Mouse (Mus musculus): Measurements from ENCODE around the gene Foxn3. TPM values are rescaled to one million over a fixed set of nuclear protein-coding genes. Genes with fewer than 3 reads are reported as not detected.

Gene Foxn3
- polyA plus RNA-seq, 1 experiment from 2014 or later, result 65.2 TPM

GRCm38 (mm10) chr12:99378284-99378683 lies 185.1 kb downstream of the Foxn3 start:
- no peaks in the 10 kb centered on the region for H3K9me3 ChIP-seq
- DNase-seq (ENCODE audit: low spot score), result no peak
- H3K27me3 ChIP-seq (ENCODE audit: insufficient read depth, poor library complexity, severe bottlenecking), result no peaks in the 10 kb centered on the region
- H3K4me3 ChIP-seq, result no peak overlapping the region
- H3K4me1 ChIP-seq, result peaks cover 54% of the 10 kb centered on the region
- WGBS, result 36% methylated on average over 8 of the region's 8 CpGs
- H3K27ac ChIP-seq, result peak overlapping the region; percentile 59; the same call in 1 of the 2 replicates
- H3K36me3 ChIP-seq, result peaks cover 37% of the 10 kb centered on the region

- 59% methylated on average over 3 of the region's 3 CpGs for WGBS
- DNase-seq (ENCODE audit: low spot score), result no peak
- Histone ChIP-seq H3K27ac (peak overlapping the region; percentile 59), H3K36me3 (peaks cover 33% of the 10 kb centered on the region), H3K9me3 (no peaks in the 10 kb centered on the region), H3K27me3 (ENCODE audit: insufficient read depth, poor library complexity, severe bottlenecking) (no peaks in the 10 kb centered on the region), H3K4me3 (no peak overlapping the region), H3K4me1 (peaks cover 54% of the 10 kb centered on the region)
Observed at GRCm38 (mm10) chr12:99377705-99378104, 185.7 kb downstream of the Foxn3 start.

GRCm38 (mm10) chr12:99377069-99377468 lies 186.3 kb downstream of the Foxn3 start:
- H3K27me3 ChIP-seq (ENCODE audit: insufficient read depth, poor library complexity, severe bottlenecking), result no peaks in the 10 kb centered on the region
- no peak overlapping the region for H3K4me3 ChIP-seq
- peaks cover 26% of the 10 kb centered on the region for H3K36me3 ChIP-seq
- WGBS, result 62% methylated on average over 10 of the region's 10 CpGs
- no peaks in the 10 kb centered on the region for H3K9me3 ChIP-seq
- H3K4me1 ChIP-seq, result peaks cover 58% of the 10 kb centered on the region
- peak overlapping the region; percentile 59; the same call in 1 of the 2 replicates for H3K27ac ChIP-seq
- DNase-seq (ENCODE audit: low spot score), result no peak

GRCm38 (mm10) chr12:99375878-99376454 lies 187.4 kb downstream of the Foxn3 start:
- Histone ChIP-seq H3K9me3 (no peaks in the 10 kb centered on the region), H3K4me1 (peaks cover 59% of the 10 kb centered on the region), H3K27ac (no peak overlapping the region), H3K4me3 (no peak overlapping the region), H3K36me3 (peaks cover 21% of the 10 kb centered on the region), H3K27me3 (ENCODE audit: insufficient read depth, poor library complexity, severe bottlenecking) (no peaks in the 10 kb centered on the region)
- DNase-seq (ENCODE audit: low spot score), result no peak
- WGBS, result 87% methylated on average over 8 of the region's 8 CpGs

- no peak for DNase-seq (ENCODE audit: low spot score)
- no peaks in the 10 kb centered on the region for H3K27me3 ChIP-seq (ENCODE audit: insufficient read depth, poor library complexity, severe bottlenecking)
- H3K36me3 ChIP-seq, result peaks cover 21% of the 10 kb centered on the region
- no peak overlapping the region for H3K27ac ChIP-seq
- H3K9me3 ChIP-seq, result no peaks in the 10 kb centered on the region
- H3K4me3 ChIP-seq, result no peak overlapping the region
- 89% methylated on average over 6 of the region's 6 CpGs for WGBS
- H3K4me1 ChIP-seq, result peaks cover 62% of the 10 kb centered on the region
Observed at GRCm38 (mm10) chr12:99375426-99375825, 188.0 kb downstream of the Foxn3 start.

- no peaks in the 10 kb centered on the region for H3K27me3 ChIP-seq (ENCODE audit: insufficient read depth, poor library complexity, severe bottlenecking)
- H3K27ac ChIP-seq, result no peak overlapping the region
- H3K4me3 ChIP-seq, result no peak overlapping the region
- H3K4me1 ChIP-seq, result peaks cover 56% of the 10 kb centered on the region
- H3K9me3 ChIP-seq, result no peaks in the 10 kb centered on the region
- peaks cover 21% of the 10 kb centered on the region for H3K36me3 ChIP-seq
- 72% methylated on average over 12 of the region's 12 CpGs for WGBS
- no peak for DNase-seq (ENCODE audit: low spot score)
Observed at GRCm38 (mm10) chr12:99374099-99374600, 189.2 kb downstream of the Foxn3 start.

- DNase-seq (ENCODE audit: low spot score), result no peak
- H3K4me1 ChIP-seq, result peaks cover 50% of the 10 kb centered on the region
- no peak overlapping the region for H3K27ac ChIP-seq
Observed at GRCm38 (mm10) chr12:99373584-99373983, 189.8 kb downstream of the Foxn3 start.

GRCm38 (mm10) chr12:99371500-99371899 lies 191.9 kb downstream of the Foxn3 start:
- Histone ChIP-seq H3K36me3 (peaks cover 21% of the 10 kb centered on the region), H3K27ac (no peak overlapping the region), H3K27me3 (ENCODE audit: insufficient read depth, poor library complexity, severe bottlenecking) (no peaks in the 10 kb centered on the region), H3K4me3 (no peak overlapping the region), H3K9me3 (no peaks in the 10 kb centered on the region), H3K4me1 (peaks cover 35% of the 10 kb centered on the region)
- 73% methylated on average over 5 of the region's 5 CpGs for WGBS
- no peak for DNase-seq (ENCODE audit: low spot score)

More at GRCm38 (mm10) chr12:99373584-99373983, 189.8 kb downstream of the Foxn3 start:
- Histone ChIP-seq H3K27me3 (ENCODE audit: insufficient read depth, poor library complexity, severe bottlenecking) (no peaks in the 10 kb centered on the region), H3K9me3 (no peaks in the 10 kb centered on the region), H3K4me3 (no peak overlapping the region), H3K36me3 (peaks cover 21% of the 10 kb centered on the region)
- WGBS, result 55% methylated on average over 4 of the region's 4 CpGs

- Histone ChIP-seq H3K4me1 (peaks cover 39% of the 10 kb centered on the region), H3K9me3 (no peaks in the 10 kb centered on the region), H3K27ac (no peak overlapping the region), H3K27me3 (ENCODE audit: insufficient read depth, poor library complexity, severe bottlenecking) (no peaks in the 10 kb centered on the region), H3K36me3 (no peaks in the 10 kb centered on the region), H3K4me3 (no peak overlapping the region)
- DNase-seq (ENCODE audit: low spot score), result no peak
- 85% methylated on average over 10 of the region's 10 CpGs for whole genome bisulfite sequencing
Observed at GRCm38 (mm10) chr12:99368251-99368650, 195.1 kb downstream of the Foxn3 start.

- 88% methylated on average over 9 of the region's 9 CpGs for WGBS
- Histone ChIP-seq H3K4me3 (no peak overlapping the region), H3K27me3 (ENCODE audit: insufficient read depth, poor library complexity, severe bottlenecking) (no peaks in the 10 kb centered on the region), H3K9me3 (no peaks in the 10 kb centered on the region), H3K27ac (no peak overlapping the region), H3K36me3 (no peaks in the 10 kb centered on the region), H3K4me1 (peaks cover 55% of the 10 kb centered on the region)
- DNase-seq (ENCODE audit: low spot score), result no peak
Observed at GRCm38 (mm10) chr12:99365999-99366398, 197.4 kb downstream of the Foxn3 start.

GRCm38 (mm10) chr12:99364201-99364600 lies 199.2 kb downstream of the Foxn3 start:
- Histone ChIP-seq H3K4me1 (peaks cover 50% of the 10 kb centered on the region), H3K36me3 (no peaks in the 10 kb centered on the region), H3K27me3 (ENCODE audit: insufficient read depth, poor library complexity, severe bottlenecking) (no peaks in the 10 kb centered on the region), H3K4me3 (no peak overlapping the region), H3K9me3 (no peaks in the 10 kb centered on the region), H3K27ac (no peak overlapping the region; the same call in 1 of the 2 replicates)
- no peak for DNase-seq (ENCODE audit: low spot score)
- WGBS, result 75% methylated on average over 6 of the region's 6 CpGs

GRCm38 (mm10) chr12:99363024-99363423 lies 200.4 kb downstream of the Foxn3 start:
- H3K36me3 ChIP-seq, result no peaks in the 10 kb centered on the region
- 82% methylated on average over 6 of the region's 6 CpGs for WGBS
- peaks cover 56% of the 10 kb centered on the region for H3K4me1 ChIP-seq

GRCm38 (mm10) chr12:99361752-99362132 lies 201.6 kb downstream of the Foxn3 start:
- Histone ChIP-seq H3K27ac (peak overlapping the region; percentile 47; the same call in 1 of the 2 replicates), H3K4me1 (peaks cover 64% of the 10 kb centered on the region), H3K36me3 (no peaks in the 10 kb centered on the region), H3K9me3 (no peaks in the 10 kb centered on the region), H3K27me3 (ENCODE audit: insufficient read depth, poor library complexity, severe bottlenecking) (no peaks in the 10 kb centered on the region), H3K4me3 (no peak overlapping the region)
- no peak for DNase-seq (ENCODE audit: low spot score)
- 48% methylated on average over 5 of the region's 5 CpGs for WGBS

More at GRCm38 (mm10) chr12:99363024-99363423, 200.4 kb downstream of the Foxn3 start:
- Histone ChIP-seq H3K9me3 (no peaks in the 10 kb centered on the region), H3K27ac (no peak overlapping the region), H3K4me3 (no peak overlapping the region), H3K27me3 (ENCODE audit: insufficient read depth, poor library complexity, severe bottlenecking) (no peaks in the 10 kb centered on the region)
- no peak for DNase-seq (ENCODE audit: low spot score)

All from heart, embryonic 10.5 days (tissue).